In the genomic region with DNA sequence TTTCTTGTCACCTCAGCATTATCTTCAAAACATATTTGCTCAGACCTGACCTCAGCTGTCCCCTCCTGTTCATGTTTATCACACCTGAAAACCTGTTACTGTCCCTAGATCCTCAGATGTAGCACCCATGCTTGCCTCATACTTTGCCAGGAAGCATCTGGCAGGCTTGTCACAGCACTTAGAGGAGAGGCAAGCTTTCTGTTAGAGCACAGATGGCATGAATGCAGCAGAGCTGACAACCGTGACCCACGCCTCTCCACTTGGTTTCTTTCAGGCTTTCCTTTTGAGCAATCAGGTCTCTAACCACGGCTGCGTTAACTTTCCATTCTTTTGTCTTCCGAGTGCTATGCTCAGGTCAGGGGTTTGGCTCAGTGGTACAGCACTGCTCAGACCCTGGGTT, we compare ENCODE assay signal across 19 mouse cellular contexts. TPM values are rescaled to one million over a fixed set of nuclear protein-coding genes. Genes with fewer than 3 reads are reported as not detected.
DNase-seq lines count a peak whose midpoint lies in the region; ATAC-seq lines count a peak whose summit lies in the region.
"Had no signal": no experiment of that assay in that cellular context is flagged by ENCODE, and none has a peak within 500 bp of the region (broad histone marks: within the 10 kb centered on the region; RNA-seq: fewer than 3 reads in every experiment).

No protein-coding gene starts in this region.

- H3K36me3 ChIP-seq in kidney, embryonic 15.5 days = peaks cover 100% of the 10 kb centered on the region
- H3K36me3 ChIP-seq in kidney, embryonic 14.5 days (ENCODE audit: control insufficient read depth, insufficient read depth, low read length) = peaks cover 96% of the 10 kb centered on the region
- H3K36me3 ChIP-seq in hindbrain, embryonic 12.5 days = peaks cover 86% of the 10 kb centered on the region

- H3K9me3 ChIP-seq in kidney, embryonic 15.5 days (replicated peaks) = no peaks in the 10 kb centered on the region
- no peaks in the 10 kb centered on the region for H3K9me3 ChIP-seq in kidney, embryonic 14.5 days (ENCODE audit: control insufficient read depth, low read length)
- no peaks in the 10 kb centered on the region for H3K9me3 ChIP-seq in hindbrain, embryonic 12.5 days (replicated peaks)
- H3K9me3 ChIP-seq: neural tube, embryonic 13.5 days; stomach, embryonic 15.5 days had no signal

- no peak overlapping the region for H3K4me3 ChIP-seq in kidney, embryonic 15.5 days (replicated peaks)
- H3K4me3 ChIP-seq in kidney, embryonic 14.5 days (ENCODE audit: low read length) = no peak overlapping the region
- H3K4me3 ChIP-seq in hindbrain, embryonic 12.5 days = no peak overlapping the region
- H3K4me3 ChIP-seq: neural tube, embryonic 13.5 days; stomach, embryonic 15.5 days had no signal

- peak; percentile 48 for DNase-seq in right cerebral cortex, adult 18-20 months
- no peak for DNase-seq in right cerebral cortex, postnatal 10 days (ENCODE audit: low spot score in 2 of 2)
- DNase-seq in telencephalon, adult 2 months (ENCODE audit: low read depth, low spot score) = peak; percentile 65
- DNase-seq in adrenal gland, postnatal 4 days (ENCODE audit: low spot score in 2 of 2) = no peak
- DNase-seq in urinary bladder, postnatal 25 days (ENCODE audit: low spot score) = no peak
- DNase-seq: adrenal gland, adult 8-10 months; heart, adult 18-20 months; heart, postnatal 14 days; kidney, postnatal 36 days; retina, postnatal 1 day; spleen, adult 18-20 months; thymus, postnatal 25 days had no signal

- no peak overlapping the region for H3K9ac ChIP-seq in kidney, embryonic 15.5 days
- H3K9ac ChIP-seq in kidney, embryonic 14.5 days (ENCODE audit: low read depth, low read length) = no peak overlapping the region
- H3K9ac ChIP-seq in hindbrain, embryonic 12.5 days = no peak overlapping the region
- H3K9ac ChIP-seq: neural tube, embryonic 13.5 days; stomach, embryonic 15.5 days had no signal

- H3K4me2 ChIP-seq in kidney, embryonic 15.5 days = no peak overlapping the region
- H3K4me2 ChIP-seq in kidney, embryonic 14.5 days (replicated peaks; ENCODE audit: low read depth, low read length) = no peak overlapping the region
- H3K4me2 ChIP-seq in hindbrain, embryonic 12.5 days (replicated peaks) = no peak overlapping the region
- H3K4me2 ChIP-seq: neural tube, embryonic 13.5 days; stomach, embryonic 15.5 days had no signal

- WGBS in kidney, embryonic 15.5 days = 86% methylated on average over 5 of the region's 5 CpGs
- 88% methylated on average over 5 of the region's 5 CpGs for WGBS in kidney, embryonic 14.5 days
- 57% methylated on average over 5 of the region's 5 CpGs for WGBS in hindbrain, embryonic 12.5 days

- no peak for ATAC-seq in kidney, embryonic 15.5 days (replicated peaks; ENCODE audit: low FRiP score)
- no peak for ATAC-seq in kidney, embryonic 14.5 days (ENCODE audit: low FRiP score, low TSS enrichment)
- ATAC-seq in hindbrain, embryonic 12.5 days (ENCODE audit: low FRiP score) = peak; percentile 63
- ATAC-seq: CD4-positive, CD25-positive, alpha-beta regulatory T cell, adult 4 months; intestine, postnatal 0 days had no signal

- no peaks in the 10 kb centered on the region for H3K4me1 ChIP-seq in kidney, embryonic 15.5 days
- no peaks in the 10 kb centered on the region for H3K4me1 ChIP-seq in kidney, embryonic 14.5 days (ENCODE audit: control insufficient read depth, insufficient read depth, low read length)
- no peaks in the 10 kb centered on the region for H3K4me1 ChIP-seq in hindbrain, embryonic 12.5 days
- H3K4me1 ChIP-seq: stomach, embryonic 15.5 days had no signal

- H3K27ac ChIP-seq in kidney, embryonic 15.5 days = 0 out of 2 replicates have a peak overlapping the region, but pooled peaks have one; percentile 6
- no peak overlapping the region for H3K27ac ChIP-seq in kidney, embryonic 14.5 days (ENCODE audit: low read depth, low read length)
- peak overlapping the region; percentile 45; the same call in 1 of the 2 replicates for H3K27ac ChIP-seq in hindbrain, embryonic 12.5 days
- H3K27ac ChIP-seq: neural tube, embryonic 13.5 days; stomach, embryonic 15.5 days had no signal

- no peaks in the 10 kb centered on the region for H3K27me3 ChIP-seq in kidney, embryonic 15.5 days
- H3K27me3 ChIP-seq in kidney, embryonic 14.5 days (ENCODE audit: control insufficient read depth, insufficient read depth, low read length) = no peaks in the 10 kb centered on the region
- no peaks in the 10 kb centered on the region for H3K27me3 ChIP-seq in hindbrain, embryonic 12.5 days
- H3K27me3 ChIP-seq: neural tube, embryonic 13.5 days; stomach, embryonic 15.5 days had no signal

RNA-seq across cellular contexts. Expression of a gene that starts 15.5 kb away (rescaled TPM):
- 117 and 125 TPM in 2 replicates for polyA plus RNA-seq in kidney, embryonic 15.5 days (2015; fragmentation: Nextera tagmentation; extraction: Ambion mirVana)
- 110 and 113 TPM in 2 replicates for polyA plus RNA-seq in kidney, embryonic 14.5 days (2014; fragmentation: Nextera tagmentation; extraction: Ambion mirVana)
- polyA plus RNA-seq in hindbrain, embryonic 12.5 days (2016; fragmentation: Nextera tagmentation; extraction: Ambion mirVana) = 53.5 and 56.8 TPM in 2 replicates
- 10 to 100 TPM; 68.3 to 74.4 TPM for total RNA-seq in adrenal gland, postnatal 4 days (2021)

RNA-seq across cellular contexts. Expression of a gene that starts 15.8 kb away (rescaled TPM):
- polyA plus RNA-seq in kidney, embryonic 15.5 days (2015; fragmentation: Nextera tagmentation; extraction: Ambion mirVana) = 14.0 and 14.3 TPM in 2 replicates
- 11.2 and 20.3 TPM in 2 replicates for polyA plus RNA-seq in kidney, embryonic 14.5 days (2014; fragmentation: Nextera tagmentation; extraction: Ambion mirVana)
- 5.8 and 6.4 TPM in 2 replicates for polyA plus RNA-seq in hindbrain, embryonic 12.5 days (2016; fragmentation: Nextera tagmentation; extraction: Ambion mirVana)
- 10 to 100 TPM; 19.2 to 22.5 TPM for total RNA-seq in adrenal gland, postnatal 4 days (2021)

Comparison
In these comparisons a context has a peak if more than half of its experiments do, and no peak if none do; other contexts are left out.
1. DNase-seq: peak in right cerebral cortex, adult 18-20 months (single experiment) and telencephalon, adult 2 months (single experiment); none in right cerebral cortex, postnatal 10 days (0 of 2), adrenal gland, postnatal 4 days (0 of 2) and urinary bladder, postnatal 25 days (single experiment).